Mouse (Mus musculus): ENCODE measurements at regions not wholly inside any gene's neighbourhood (a gene's known extent, or its start where the extent isn't known, plus 50 kb on each side); places are given as distances from the start of the nearest gene placed in this dataset.

- Histone ChIP-seq H3K9me3 (no peaks in the 10 kb centered on the region), H3K4me3 (replicated peaks) (no peak overlapping the region), H3K36me3 (no peaks in the 10 kb centered on the region), H3K27me3 (replicated peaks) (no peaks in the 10 kb centered on the region), H3K27ac (no peak overlapping the region), H3K4me1 (peaks cover 4% of the 10 kb centered on the region; the same call in 1 of the 2 replicates), H3K4me2 (no peak overlapping the region), H3K9ac (no peak overlapping the region)
- WGBS: 92% methylated on average over 8 of the region's 8 CpGs
- ATAC-seq (ENCODE audit: insufficient read depth, low FRiP score, low read depth): no peak
These were observed 128.4 kb upstream of the Six2 start for GRCm38 (mm10) chr17:85816521-85816920.

GRCm38 (mm10) chr17:85816056-85816455 lies 128.0 kb upstream of the Six2 start:
- WGBS: 81% methylated on average over 8 of the region's 8 CpGs

GRCm38 (mm10) chr17:85808580-85808979 lies 120.5 kb upstream of the Six2 start:
- no peaks in the 10 kb centered on the region for H3K36me3 ChIP-seq
- H3K9me3 ChIP-seq: no peaks in the 10 kb centered on the region
- WGBS: 79% methylated on average over 5 of the region's 5 CpGs

More at GRCm38 (mm10) chr17:85816056-85816455, 128.0 kb upstream of the Six2 start:
- Histone ChIP-seq H3K4me3 (replicated peaks) (no peak overlapping the region), H3K27ac (no peak overlapping the region), H3K27me3 (replicated peaks) (no peaks in the 10 kb centered on the region), H3K4me2 (no peak overlapping the region), H3K4me1 (peaks cover 4% of the 10 kb centered on the region; the same call in 1 of the 2 replicates), H3K9me3 (no peaks in the 10 kb centered on the region), H3K9ac (no peak overlapping the region), H3K36me3 (no peaks in the 10 kb centered on the region)
- no peak for ATAC-seq (ENCODE audit: insufficient read depth, low FRiP score, low read depth)

GRCm38 (mm10) chr17:85805726-85806359 lies 117.8 kb upstream of the Six2 start:
- 64% methylated on average over 13 of the region's 13 CpGs for WGBS
- no peak overlapping the region for H3K27ac ChIP-seq

More at GRCm38 (mm10) chr17:85808580-85808979, 120.5 kb upstream of the Six2 start:
- ATAC-seq (ENCODE audit: insufficient read depth, low FRiP score, low read depth): no peak
- Histone ChIP-seq H3K27me3 (replicated peaks) (no peaks in the 10 kb centered on the region; the same call in 1 of the 2 replicates), H3K9ac (no peak overlapping the region), H3K4me2 (no peak overlapping the region), H3K4me1 (no peaks in the 10 kb centered on the region), H3K4me3 (replicated peaks) (no peak overlapping the region), H3K27ac (no peak overlapping the region)

GRCm38 (mm10) chr17:85804631-85805030 lies 116.6 kb upstream of the Six2 start:
- no peaks in the 10 kb centered on the region for H3K9me3 ChIP-seq
- no peak overlapping the region for H3K4me2 ChIP-seq
- no peaks in the 10 kb centered on the region for H3K36me3 ChIP-seq
- ATAC-seq (ENCODE audit: insufficient read depth, low FRiP score, low read depth): no peak
- no peak overlapping the region for H3K9ac ChIP-seq
- no peak overlapping the region for H3K27ac ChIP-seq
- no peak overlapping the region for H3K4me3 ChIP-seq (replicated peaks)
- WGBS: 55% methylated on average over 4 of the region's 4 CpGs
- peaks cover 10% of the 10 kb centered on the region for H3K4me1 ChIP-seq
- H3K27me3 ChIP-seq (replicated peaks): peaks cover 19% of the 10 kb centered on the region

More at GRCm38 (mm10) chr17:85805726-85806359, 117.8 kb upstream of the Six2 start:
- Histone ChIP-seq H3K9ac (no peak overlapping the region), H3K4me3 (replicated peaks) (no peak overlapping the region), H3K9me3 (no peaks in the 10 kb centered on the region), H3K27me3 (replicated peaks) (peaks cover 7% of the 10 kb centered on the region), H3K36me3 (no peaks in the 10 kb centered on the region), H3K4me1 (no peaks in the 10 kb centered on the region), H3K4me2 (no peak overlapping the region)
- ATAC-seq (ENCODE audit: insufficient read depth, low FRiP score, low read depth): no peak

GRCm38 (mm10) chr17:85801734-85802133 lies 113.7 kb upstream of the Six2 start:
- Histone ChIP-seq H3K9me3 (no peaks in the 10 kb centered on the region), H3K36me3 (no peaks in the 10 kb centered on the region), H3K4me3 (replicated peaks) (no peak overlapping the region), H3K4me2 (no peak overlapping the region), H3K27me3 (replicated peaks) (peaks cover 34% of the 10 kb centered on the region), H3K27ac (no peak overlapping the region), H3K4me1 (peaks cover 12% of the 10 kb centered on the region), H3K9ac (no peak overlapping the region)
- 75% methylated on average over 8 of the region's 8 CpGs for WGBS
- ATAC-seq (ENCODE audit: insufficient read depth, low FRiP score, low read depth): no peak

- H3K27ac ChIP-seq: 0 out of 2 replicates have a peak overlapping the region, but pooled peaks have one; percentile 3
- 53% methylated on average over 14 of the region's 14 CpGs for WGBS
- H3K36me3 ChIP-seq: no peaks in the 10 kb centered on the region
- H3K27me3 ChIP-seq (replicated peaks): peaks cover 36% of the 10 kb centered on the region
- H3K4me3 ChIP-seq (replicated peaks): peak overlapping the region; percentile 48
- H3K9ac ChIP-seq: no peak overlapping the region
- H3K4me1 ChIP-seq: peaks cover 12% of the 10 kb centered on the region
- H3K4me2 ChIP-seq: peak overlapping the region; percentile 94
- H3K9me3 ChIP-seq: no peaks in the 10 kb centered on the region
- ATAC-seq (ENCODE audit: insufficient read depth, low FRiP score, low read depth): no peak
These were observed 113.1 kb upstream of the Six2 start for GRCm38 (mm10) chr17:85801079-85801605.

GRCm38 (mm10) chr17:85800357-85801078 lies 112.4 kb upstream of the Six2 start:
- peak overlapping the region; percentile 1; the same call in 1 of the 2 replicates for H3K27ac ChIP-seq

GRCm38 (mm10) chr17:85799865-85800356 lies 111.8 kb upstream of the Six2 start:
- Histone ChIP-seq H3K36me3 (no peaks in the 10 kb centered on the region), H3K9me3 (no peaks in the 10 kb centered on the region), H3K4me3 (replicated peaks) (peak overlapping the region; percentile 48), H3K4me1 (peaks cover 12% of the 10 kb centered on the region), H3K9ac (peak overlapping the region; percentile 34; the same call in 1 of the 2 replicates), H3K4me2 (peak overlapping the region; percentile 94), H3K27ac (peak overlapping the region; percentile 1; the same call in 1 of the 2 replicates), H3K27me3 (replicated peaks) (peaks cover 40% of the 10 kb centered on the region)
- ATAC-seq (ENCODE audit: insufficient read depth, low FRiP score, low read depth): peak; percentile 43; the same call in 1 of the 2 replicates
- under 1% methylated on average over 33 of the region's 34 CpGs for WGBS

More at GRCm38 (mm10) chr17:85800357-85801078, 112.4 kb upstream of the Six2 start:
- Histone ChIP-seq H3K4me1 (peaks cover 12% of the 10 kb centered on the region), H3K4me2 (peak overlapping the region; percentile 94), H3K9me3 (no peaks in the 10 kb centered on the region), H3K9ac (peak overlapping the region; percentile 34; the same call in 1 of the 2 replicates), H3K36me3 (no peaks in the 10 kb centered on the region), H3K4me3 (replicated peaks) (peak overlapping the region; percentile 48), H3K27me3 (replicated peaks) (peaks cover 38% of the 10 kb centered on the region)
- no peak; the same call in 1 of the 2 replicates for ATAC-seq (ENCODE audit: insufficient read depth, low FRiP score, low read depth)
- WGBS: 9% methylated on average over 44 of the region's 44 CpGs

- H3K9ac ChIP-seq: no peak overlapping the region
- H3K4me1 ChIP-seq: peaks cover 12% of the 10 kb centered on the region
- peaks cover 40% of the 10 kb centered on the region for H3K27me3 ChIP-seq (replicated peaks)
- 3% methylated on average over 22 of the region's 22 CpGs for WGBS
- H3K4me2 ChIP-seq: peak overlapping the region; percentile 94
- peak overlapping the region; percentile 48 for H3K4me3 ChIP-seq (replicated peaks)
- no peaks in the 10 kb centered on the region for H3K36me3 ChIP-seq
- no peak for ATAC-seq (ENCODE audit: insufficient read depth, low FRiP score, low read depth)
- H3K9me3 ChIP-seq: no peaks in the 10 kb centered on the region
- H3K27ac ChIP-seq: peak overlapping the region; percentile 1; the same call in 1 of the 2 replicates
These were observed 111.2 kb upstream of the Six2 start for GRCm38 (mm10) chr17:85799081-85799864.

- Histone ChIP-seq H3K27me3 (replicated peaks) (peaks cover 40% of the 10 kb centered on the region), H3K27ac (no peak overlapping the region), H3K4me3 (replicated peaks) (no peak overlapping the region), H3K9me3 (no peaks in the 10 kb centered on the region), H3K36me3 (no peaks in the 10 kb centered on the region), H3K9ac (no peak overlapping the region), H3K4me1 (peaks cover 12% of the 10 kb centered on the region), H3K4me2 (no peak overlapping the region)
- no peak for ATAC-seq (ENCODE audit: insufficient read depth, low FRiP score, low read depth)
- 71% methylated on average over 5 of the region's 5 CpGs for WGBS
These were observed 109.7 kb upstream of the Six2 start for GRCm38 (mm10) chr17:85797755-85798154.
